Mouse (Mus musculus) embryonic fibroblast, embryonic 13.5 days (primary cell): Measurements from ENCODE around the gene Ppid.

Source experiments
- CTCF ChIP-seq: IDR thresholded peaks from 2 replicates; pipeline ENCODE4 v1.5.1; 2011; ENCODE audit warnings: mild to moderate bottlenecking, control low read depth, low read length, moderate library complexity, borderline replicate concordance; ENCODE audit not compliant: insufficient read depth
- POLR2A ChIP-seq: IDR thresholded peaks from 2 replicates; pipeline ENCODE4 v1.6.1; 2011; ENCODE audit warnings: low read depth, mild to moderate bottlenecking, control low read depth, low read length, moderate library complexity

DNA sequence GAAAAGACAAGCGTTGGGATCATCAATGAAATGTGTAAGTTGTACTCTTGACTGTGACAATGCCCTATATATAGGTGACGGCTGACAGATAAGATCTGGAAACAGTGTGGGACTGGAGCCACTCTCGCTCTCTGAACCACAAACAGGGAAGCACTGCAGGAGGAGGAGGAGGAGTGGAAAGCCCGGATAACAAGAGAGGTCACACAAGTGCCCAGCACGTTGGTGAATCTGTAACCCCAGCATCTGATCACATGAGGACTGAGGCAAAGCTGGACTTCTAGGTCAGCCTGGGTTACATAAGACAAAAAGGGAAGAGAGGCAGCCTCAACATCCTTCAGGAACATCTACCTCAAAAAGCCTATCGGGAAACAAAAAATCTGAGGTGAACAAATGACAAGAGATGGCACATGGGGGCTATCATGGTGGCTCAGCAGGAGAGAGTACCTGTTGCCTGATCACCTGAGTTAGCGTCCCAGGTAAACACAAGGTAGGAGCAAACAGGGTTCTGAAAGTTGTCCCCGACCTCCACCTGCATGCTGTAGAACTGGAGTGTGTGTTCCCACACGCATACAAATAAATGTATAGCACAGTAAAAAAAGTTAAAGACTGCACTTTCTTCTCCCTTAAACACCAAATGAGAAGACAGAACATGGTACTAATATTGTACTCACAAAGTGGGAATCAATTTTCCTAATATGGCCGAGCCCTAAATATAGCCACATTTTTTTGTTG is 26.1 kb upstream of the Ppid start:
- TF ChIP-seq CTCF (no peak), POLR2A (no peak)
